Mouse (Mus musculus) spleen, adult 2 months (tissue): ENCODE measurements around the gene Parp1. TPM values are rescaled to one million over a fixed set of nuclear protein-coding genes. Genes with fewer than 3 reads are reported as not detected.
A peak's percentile ranks its signal among the peaks of the same experiment; 100 is the strongest.
"Not testable (repeated sequence)": the region's sequence is repeated elsewhere in the genome, so short reads cannot be mapped to it uniquely, and the experiment has no call there.

Experiments
- DNase-seq, 2 experiments: peaks; one replicate each; pipeline versions ENCODE4 v3.0.0 to v3.0.0-alpha.2; 2012 to 2021; ENCODE audit warnings: low spot score in 2 of 2, low read depth in 1 of 2
- H3K27ac ChIP-seq: fragments of 200-500 bp; 2 replicates; pipeline ENCODE4 v1.5.1; 2012; ENCODE audit warnings: low read length, inconsistent platforms; ENCODE audit not compliant: insufficient read depth
- H3K27me3 ChIP-seq: fragments of 200-500 bp; 2 replicates; pipeline ENCODE4 v1.6.1; 2012; ENCODE audit warnings: mild to moderate bottlenecking, moderate library complexity, low read length, inconsistent platforms; ENCODE audit not compliant: control insufficient read depth, insufficient read depth
- H3K36me3 ChIP-seq: fragments of 200-500 bp; 2 replicates; pipeline ENCODE4 v1.6.1; 2012; ENCODE audit warnings: mild to moderate bottlenecking, low read length, inconsistent platforms; ENCODE audit not compliant: control insufficient read depth, insufficient read depth
- H3K4me1 ChIP-seq: fragments of 200-500 bp; 2 replicates; pipeline ENCODE4 v1.6.1; 2011; ENCODE audit warnings: inconsistent platforms; ENCODE audit not compliant: control insufficient read depth, insufficient read depth, insufficient read length
- H3K4me3 ChIP-seq: fragments of 200-500 bp; 2 replicates; pipeline ENCODE4 v1.5.1; 2011; ENCODE audit warnings: mild to moderate bottlenecking, inconsistent platforms; ENCODE audit not compliant: insufficient read depth, insufficient read length; ENCODE audit errors: extremely low read depth
- CTCF ChIP-seq: fragments of 200-500 bp; IDR thresholded peaks from 2 replicates; pipeline ENCODE4 v1.5.1; 2011; ENCODE audit warnings: mild to moderate bottlenecking, inconsistent platforms; ENCODE audit not compliant: insufficient read depth, insufficient read length, insufficient replicate concordance; ENCODE audit errors: extremely low read depth
- POLR2A ChIP-seq: fragments of 200-500 bp; IDR thresholded peaks from 2 replicates; pipeline ENCODE4 v1.6.1; 2011; ENCODE audit warnings: low read depth, low read length, inconsistent platforms
- WGBS: fragments of 180-500 bp; shearing (Covaris S2); methylation state at CpG from one replicate; pipeline ENCODE4 v1.1.7; 2018; 5-methylcytosine and 5-hydroxymethylcytosine counted together
- polyA plus RNA-seq: library from polyadenylated mRNA; depleted of rRNA; stranded (reverse); fragments of >200 nt; gene quantifications from 2 replicates; pipeline ENCODE4 v1.2.3, GENCODE M21; 2012

The Parp1 gene
- polyA plus RNA-seq, 1 experiment, result 44.5 TPM

GRCm38 (mm10) chr1:180570181-180570580 is 1.5 kb downstream of the Parp1 start:
- WGBS, result 24% methylated on average over 5 of the region's 5 CpGs
- no peak for DNase-seq
- Histone ChIP-seq H3K27ac (no peak overlapping the region), H3K27me3 (no peaks in the 10 kb centered on the region), H3K4me3 (no peak overlapping the region; the same call in 1 of the 2 replicates), H3K4me1 (peaks cover 2% of the 10 kb centered on the region; the same call in 1 of the 2 replicates), H3K36me3 (no peaks in the 10 kb centered on the region)
- TF ChIP-seq POLR2A, result no peak
- TF ChIP-seq CTCF, result no peak

GRCm38 (mm10) chr1:180571018-180571589 is 2.4 kb downstream of the Parp1 start:
- Histone ChIP-seq H3K27me3 (no peaks in the 10 kb centered on the region), H3K4me1 (peaks cover 2% of the 10 kb centered on the region; the same call in 1 of the 2 replicates), H3K36me3 (no peaks in the 10 kb centered on the region; the same call in 1 of the 2 replicates), H3K27ac (no peak overlapping the region), H3K4me3 (no peak overlapping the region)
- WGBS, result 90% methylated on average over 8 of the region's 8 CpGs
- DNase-seq, result no peak
- TF ChIP-seq CTCF, result no peak
- TF ChIP-seq POLR2A, result no peak

GRCm38 (mm10) chr1:180571721-180572120 is 3.0 kb downstream of the Parp1 start:
- not testable (repeated sequence) for H3K4me3 ChIP-seq, DNase-seq, H3K27me3 ChIP-seq, H3K36me3 ChIP-seq, H3K4me1 ChIP-seq, H3K27ac ChIP-seq
- WGBS, result 88% methylated on average over 6 of the region's 6 CpGs

- WGBS, result 91% methylated on average over 9 of the region's 9 CpGs
- Histone ChIP-seq H3K4me1 (peaks cover 2% of the 10 kb centered on the region; the same call in 1 of the 2 replicates), H3K36me3 (peaks cover 4% of the 10 kb centered on the region), H3K4me3 (no peak overlapping the region), H3K27me3 (no peaks in the 10 kb centered on the region), H3K27ac (no peak overlapping the region)
- DNase-seq, result no peak
- TF ChIP-seq POLR2A (no peak), CTCF (no peak)
Observed at GRCm38 (mm10) chr1:180572154-180572553, 3.4 kb downstream of the Parp1 start.

- H3K36me3 ChIP-seq, result peaks cover 30% of the 10 kb centered on the region
- H3K4me1 ChIP-seq, result no peaks in the 10 kb centered on the region
- TF ChIP-seq POLR2A (no peak), CTCF (no peak)
- no peak for DNase-seq
- no peak overlapping the region for H3K4me3 ChIP-seq
- H3K27me3 ChIP-seq, result no peaks in the 10 kb centered on the region
- 84% methylated on average over 3 of the region's 3 CpGs for WGBS
- H3K27ac ChIP-seq, result no peak overlapping the region
Observed at GRCm38 (mm10) chr1:180576524-180576923, 7.8 kb downstream of the Parp1 start.

GRCm38 (mm10) chr1:180577837-180578236 is 9.1 kb downstream of the Parp1 start:
- Histone ChIP-seq H3K27me3 (no peaks in the 10 kb centered on the region), H3K4me1 (no peaks in the 10 kb centered on the region), H3K36me3 (peaks cover 40% of the 10 kb centered on the region), H3K4me3 (no peak overlapping the region), H3K27ac (no peak overlapping the region)
- DNase-seq, result no peak
- WGBS, result 89% methylated on average over 4 of the region's 4 CpGs
- TF ChIP-seq CTCF (no peak), POLR2A (no peak)

- H3K4me3 ChIP-seq, result no peak overlapping the region
- H3K27me3 ChIP-seq, result no peaks in the 10 kb centered on the region
- peak; percentile 64 to 71 for DNase-seq
- H3K36me3 ChIP-seq, result peaks cover 61% of the 10 kb centered on the region
- WGBS, result 35% methylated on average over 17 of the region's 17 CpGs
- peaks cover 9% of the 10 kb centered on the region; the same call in 1 of the 2 replicates for H3K4me1 ChIP-seq
- TF ChIP-seq CTCF (no peak), POLR2A (no peak)
- H3K27ac ChIP-seq, result peak overlapping the region; percentile 91
Observed at GRCm38 (mm10) chr1:180587792-180588442, 19.2 kb downstream of the Parp1 start.
